Mouse (Mus musculus): ENCODE data around the gene Soga1. TPM values are rescaled to one million over a fixed set of nuclear protein-coding genes. Genes with fewer than 3 reads are reported as not detected.

Gene Soga1
- total RNA-seq, 2 experiments from 2014 or later, result 36.3 to 46.3 TPM

DNA sequence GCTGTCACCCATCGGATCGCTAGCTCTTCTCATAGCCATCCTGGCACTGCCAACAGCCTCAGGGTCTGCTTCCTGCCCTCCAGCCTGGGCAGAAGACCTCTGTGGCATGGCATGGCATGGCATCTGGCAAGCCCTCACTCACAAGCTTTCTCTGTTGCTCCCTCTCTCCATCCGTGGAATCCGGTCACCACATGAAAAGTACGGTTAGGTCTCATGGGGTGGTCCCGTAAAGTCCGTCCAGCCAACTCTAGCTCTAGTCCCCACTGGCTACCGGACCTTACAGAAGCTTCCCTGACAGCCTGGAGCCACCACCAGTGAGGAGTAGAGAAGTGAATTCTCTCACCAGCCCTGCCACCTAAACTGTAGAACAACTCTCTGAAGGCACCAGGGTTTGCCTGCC lies 2.3 kb upstream of the Soga1 start:
- DNase-seq (ENCODE audit: extremely low spot score in 1 of 2, low spot score in 1 of 2), result no peak

DNA sequence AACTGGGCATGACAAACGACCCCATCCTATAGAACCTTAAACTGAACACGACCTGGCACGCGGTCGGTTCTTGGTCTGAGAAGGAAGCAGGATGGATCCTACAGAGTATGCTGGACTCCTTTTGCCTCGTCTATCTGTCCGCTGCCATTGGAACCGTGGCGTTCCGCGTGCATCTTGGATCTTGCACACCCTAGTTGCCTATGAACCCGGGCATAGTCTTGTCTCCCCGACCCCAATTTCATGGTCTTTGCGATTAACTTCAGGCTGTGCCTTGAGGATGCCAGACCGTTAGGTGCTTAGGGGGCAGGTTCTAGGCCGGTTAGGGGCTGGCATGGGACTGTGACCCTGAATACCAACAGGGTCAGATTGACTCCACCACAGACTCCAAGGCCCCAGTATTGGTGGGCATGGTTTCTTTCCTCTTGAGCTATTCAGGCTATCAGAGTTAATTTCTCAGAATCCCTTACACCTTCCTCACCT lies 687 bp upstream of the Soga1 start:
- DNase-seq (ENCODE audit: extremely low spot score in 1 of 2, low spot score in 1 of 2), result no peak

DNA sequence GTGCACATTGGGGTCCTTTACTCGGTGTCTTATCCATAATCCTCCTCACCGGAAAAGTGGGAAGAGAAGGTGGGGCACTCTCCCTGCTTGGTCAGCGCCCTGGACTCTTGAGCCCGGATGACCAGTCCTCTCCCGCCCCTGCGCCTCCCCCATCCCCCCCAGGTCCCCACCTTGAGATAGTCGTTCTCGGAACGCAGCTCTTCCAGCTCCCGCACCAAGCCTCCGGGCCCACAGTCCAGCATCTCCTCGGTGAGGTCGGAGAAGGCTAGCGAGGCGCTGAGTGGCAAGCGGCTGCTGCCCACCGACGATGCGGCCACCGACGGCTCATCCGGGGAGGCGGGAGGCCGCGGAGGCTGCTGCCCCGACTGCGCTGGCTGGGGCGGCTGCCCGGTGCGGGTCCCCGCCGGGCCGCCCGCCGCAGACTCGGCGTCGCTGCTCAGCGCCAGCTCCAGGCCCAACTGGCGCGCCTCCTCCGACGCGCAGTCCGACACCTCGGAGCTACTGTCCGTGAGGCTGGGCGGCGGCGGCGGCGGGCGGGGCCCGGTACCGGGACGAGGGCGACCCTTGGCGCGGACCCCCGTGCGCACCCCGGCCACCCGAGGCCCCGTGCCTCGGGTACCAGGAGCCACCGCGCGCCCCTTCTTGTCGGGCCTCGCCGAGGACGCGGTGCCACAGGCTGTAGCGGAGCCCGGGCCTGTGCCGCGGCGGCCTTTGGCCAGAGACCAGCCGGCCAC lies 828 bp downstream of the Soga1 start:
- DNase-seq (ENCODE audit: extremely low spot score in 1 of 2, low spot score in 1 of 2), result no peak

DNA sequence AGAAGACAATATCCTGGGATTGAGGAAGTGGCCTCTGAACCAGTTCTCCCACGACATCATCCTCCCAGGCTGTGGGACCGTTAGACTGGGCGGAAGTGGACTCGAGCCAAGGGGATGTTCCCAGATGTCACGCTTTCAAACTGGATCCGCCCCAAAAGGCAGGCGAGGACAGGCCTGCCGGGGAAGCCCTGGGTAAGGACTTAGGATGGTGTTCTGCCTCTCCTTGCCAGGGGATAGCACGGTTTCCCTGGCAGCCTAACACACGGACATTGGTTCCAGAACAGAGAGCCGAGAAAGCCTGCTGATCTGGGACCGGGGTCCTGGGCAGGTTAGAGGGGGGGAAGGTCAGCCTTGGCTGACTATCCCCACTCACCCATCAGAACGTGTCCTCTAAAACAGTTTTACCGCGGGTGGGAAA lies 1.4 kb downstream of the Soga1 start:
- DNase-seq (ENCODE audit: extremely low spot score in 1 of 2, low spot score in 1 of 2), result peak in 1 of 2 experiments; percentile 58

DNA sequence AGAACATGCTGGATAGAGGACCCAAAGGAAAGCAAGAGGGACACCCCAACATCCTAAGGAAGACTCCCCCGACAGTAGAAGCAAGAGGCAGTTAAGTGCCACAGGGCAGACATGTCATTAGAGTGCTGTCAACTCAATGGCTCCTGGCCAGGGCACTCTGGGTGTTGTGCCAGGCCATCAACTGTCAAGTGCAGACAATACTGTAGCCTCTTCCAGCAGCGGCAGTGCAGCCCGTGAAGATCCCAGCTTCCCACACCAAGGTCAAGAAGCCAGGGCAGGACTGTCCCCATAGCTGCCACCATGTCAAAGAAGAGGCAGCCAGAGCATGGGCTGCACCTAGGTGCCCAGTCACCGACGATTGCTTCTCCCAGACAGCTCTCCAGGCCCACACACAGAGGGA lies 1.9 kb downstream of the Soga1 start:
- DNase-seq (ENCODE audit: extremely low spot score in 1 of 2, low spot score in 1 of 2), result peak in 1 of 2 experiments; percentile 38

DNA sequence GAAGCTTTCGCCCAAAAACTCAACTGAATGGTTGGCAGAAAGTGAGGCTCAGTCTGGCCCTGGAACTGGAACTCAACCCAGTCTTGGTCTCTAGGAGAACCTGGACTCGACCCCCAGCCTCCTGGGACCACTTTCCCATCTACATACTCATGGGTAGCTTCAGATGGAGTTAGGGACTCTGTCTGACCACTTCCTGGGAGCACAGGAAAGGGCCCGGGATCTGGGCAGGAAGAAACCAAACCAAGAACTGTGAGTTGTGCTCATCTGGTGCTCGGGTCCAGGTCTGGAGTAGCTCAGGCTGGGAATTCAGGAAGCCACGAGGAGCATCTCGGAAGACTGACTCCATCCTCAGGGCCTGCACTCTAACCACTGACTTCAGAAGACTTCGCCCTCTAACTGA lies 2.5 kb downstream of the Soga1 start:
- no peak for DNase-seq (ENCODE audit: extremely low spot score in 1 of 2, low spot score in 1 of 2)

DNA sequence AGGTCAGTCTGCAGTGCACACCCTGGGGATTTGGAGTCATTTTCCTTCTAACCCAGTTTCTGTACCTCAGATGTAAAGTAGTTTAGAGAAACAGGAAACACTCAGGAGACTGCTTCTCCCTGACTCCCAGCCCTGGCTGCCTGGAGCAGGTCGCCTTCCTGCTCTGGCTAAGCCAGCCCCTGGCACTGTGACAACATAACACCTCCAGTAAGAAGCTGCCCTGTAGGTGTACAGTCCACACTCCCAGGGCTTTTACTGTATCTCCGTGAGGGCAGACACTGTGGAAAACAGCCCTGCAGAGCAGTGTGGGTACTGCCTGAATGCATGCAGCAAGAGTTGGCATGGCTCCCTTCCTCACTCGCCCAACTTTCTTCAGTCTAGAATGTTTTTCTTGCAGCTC lies 3.4 kb downstream of the Soga1 start:
- DNase-seq (ENCODE audit: extremely low spot score in 1 of 2, low spot score in 1 of 2), result no peak

DNA sequence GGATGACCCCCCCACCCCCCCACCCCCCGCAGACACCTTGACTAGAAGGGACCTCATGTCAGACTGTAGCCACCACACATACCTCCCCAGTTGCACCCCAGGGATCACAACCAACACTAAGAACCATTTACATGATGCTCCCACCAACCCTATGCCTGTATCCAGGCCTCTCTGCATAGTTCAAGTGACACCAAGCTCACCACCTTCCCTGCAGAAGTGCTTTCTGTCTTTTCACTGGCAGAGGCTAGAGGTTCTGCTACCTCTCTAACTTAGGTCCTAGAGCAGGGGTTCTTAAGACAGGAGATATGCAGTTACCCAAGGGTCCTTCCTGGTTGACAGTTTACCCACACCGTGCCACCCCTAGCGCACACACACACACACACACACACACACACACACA lies 3.8 kb downstream of the Soga1 start:
- no peak for DNase-seq (ENCODE audit: extremely low spot score in 1 of 2, low spot score in 1 of 2)

DNA sequence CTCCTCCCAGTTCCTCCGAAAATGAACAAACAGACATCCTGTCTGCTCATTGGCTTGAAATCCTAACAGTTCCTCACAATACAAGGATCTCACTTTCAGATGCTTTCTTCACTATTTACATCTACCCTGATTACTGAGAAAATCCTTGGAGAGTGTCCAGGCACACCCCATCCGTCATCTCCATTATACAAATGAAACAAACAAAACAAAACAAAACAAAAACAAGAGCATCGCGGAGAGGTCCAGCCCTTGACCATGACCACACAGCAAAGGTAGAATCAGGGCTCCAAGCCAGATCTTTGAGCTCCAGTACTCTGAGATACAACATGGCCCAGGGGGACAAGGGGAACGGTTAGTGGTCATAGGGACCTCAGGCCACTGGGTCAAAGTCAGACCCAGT lies 4.3 kb downstream of the Soga1 start:
- DNase-seq (ENCODE audit: extremely low spot score in 1 of 2, low spot score in 1 of 2), result no peak

DNA sequence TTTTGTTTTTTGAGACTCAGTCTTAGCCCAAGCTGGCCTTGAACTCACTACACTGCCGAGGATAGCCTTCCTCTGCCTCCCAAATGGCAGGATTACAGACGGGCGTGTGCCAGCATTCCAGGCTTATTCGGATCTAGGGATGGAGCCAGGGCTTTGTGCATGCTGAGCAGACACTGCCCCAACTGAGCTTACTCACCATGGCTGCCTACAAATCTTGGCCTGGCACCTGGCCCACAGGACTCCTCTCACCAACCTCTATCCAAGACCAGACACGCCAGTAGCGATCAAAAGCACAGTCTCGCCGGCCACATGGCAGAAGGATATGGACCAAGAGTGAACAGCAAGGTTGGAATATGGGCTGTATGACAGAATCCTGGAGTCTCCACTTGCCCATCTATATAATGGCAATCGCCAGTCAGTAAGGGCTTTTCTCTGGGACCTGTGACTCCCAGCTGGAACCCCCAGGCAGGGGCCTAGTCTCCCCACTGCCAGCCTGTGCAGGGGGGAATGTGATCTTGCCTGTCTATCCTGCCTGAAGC lies 4.8 kb downstream of the Soga1 start:
- DNase-seq (ENCODE audit: extremely low spot score in 1 of 2, low spot score in 1 of 2), result no peak

DNA sequence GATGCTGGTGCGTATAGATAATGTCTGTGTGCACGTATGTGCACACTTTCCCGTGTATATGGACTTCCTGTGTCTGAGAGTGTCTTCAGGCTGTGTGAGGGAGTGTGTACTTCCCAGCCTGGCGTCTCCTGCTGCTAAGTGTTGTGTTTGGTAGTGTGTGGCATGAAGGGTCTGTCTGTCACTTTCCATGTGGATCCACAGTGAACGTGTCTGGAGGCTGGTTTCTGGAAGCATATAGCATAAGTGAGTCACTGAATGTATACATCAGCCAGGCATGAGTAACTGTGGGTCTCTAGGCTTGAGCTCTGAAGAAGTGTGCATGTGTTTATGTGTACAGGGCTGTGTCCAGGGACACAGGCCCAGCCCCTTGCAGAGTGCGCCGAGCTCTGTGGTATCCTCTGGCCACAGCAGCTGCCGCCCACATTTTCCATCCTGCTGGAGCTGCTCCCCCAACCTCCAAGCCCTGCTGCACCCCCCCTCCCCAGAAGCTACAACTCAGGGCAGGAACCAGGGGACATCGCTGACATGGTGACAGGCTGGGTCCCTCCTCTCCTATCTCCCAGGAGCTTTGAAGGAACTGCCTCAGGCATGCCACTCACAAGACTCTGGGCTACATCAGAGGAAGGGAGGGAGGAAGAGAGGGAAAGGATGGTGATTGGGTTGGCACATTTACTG lies 5.5 kb downstream of the Soga1 start:
- no peak for DNase-seq (ENCODE audit: extremely low spot score in 1 of 2, low spot score in 1 of 2)

DNA sequence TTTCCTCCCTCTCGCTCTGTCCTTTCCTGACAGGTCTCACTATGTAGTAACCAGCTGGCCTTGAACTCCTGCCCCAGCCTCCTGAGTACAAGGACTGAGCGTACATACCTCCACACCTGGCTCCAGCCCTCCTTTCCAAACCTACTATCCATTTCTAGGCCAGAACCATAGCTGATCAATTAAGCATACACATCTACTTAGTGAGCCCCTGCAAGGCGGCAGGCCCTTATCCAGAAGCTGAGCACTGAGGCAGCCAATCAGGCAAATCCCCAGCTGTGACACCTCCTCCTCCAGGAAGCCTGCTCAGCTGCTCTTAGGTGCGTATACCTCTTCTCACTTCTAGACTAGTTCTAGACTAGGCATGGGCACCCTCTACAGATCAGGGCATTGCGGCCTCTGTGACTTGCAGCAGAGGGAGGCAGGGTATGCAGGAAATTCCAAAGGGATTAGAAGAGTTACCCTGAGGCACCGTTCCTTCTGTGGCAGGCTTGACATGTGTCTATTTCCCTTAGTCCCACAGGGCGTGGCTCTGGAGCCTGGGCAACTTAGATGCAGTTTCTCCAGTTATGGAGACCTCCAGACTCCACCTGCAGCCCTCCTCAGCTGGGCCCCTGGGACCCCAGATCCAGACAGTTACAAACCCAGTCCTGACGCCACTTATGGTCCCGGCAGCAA lies 6.6 kb downstream of the Soga1 start:
- DNase-seq (ENCODE audit: extremely low spot score in 1 of 2, low spot score in 1 of 2), result no peak

DNA sequence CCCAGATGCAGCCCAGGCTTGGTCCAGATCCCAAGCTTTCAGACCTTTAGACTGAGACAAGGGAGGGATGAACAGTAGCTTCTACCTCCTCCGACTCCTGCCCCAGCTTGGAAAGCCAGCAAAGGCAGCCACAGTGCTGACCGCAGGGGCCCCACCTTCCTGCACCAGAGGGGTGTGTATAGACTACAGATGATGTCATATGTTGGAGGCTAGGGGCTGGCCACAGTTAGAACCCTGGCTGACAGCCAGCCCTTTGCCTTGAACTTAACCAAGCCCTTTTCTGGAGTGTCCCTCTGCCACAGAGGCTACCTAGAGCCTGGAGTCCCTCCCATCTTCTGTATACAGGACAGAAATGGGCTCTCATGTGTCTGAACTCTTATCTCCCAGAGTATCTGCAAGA lies 7.5 kb downstream of the Soga1 start:
- no peak for DNase-seq (ENCODE audit: extremely low spot score in 1 of 2, low spot score in 1 of 2)

DNA sequence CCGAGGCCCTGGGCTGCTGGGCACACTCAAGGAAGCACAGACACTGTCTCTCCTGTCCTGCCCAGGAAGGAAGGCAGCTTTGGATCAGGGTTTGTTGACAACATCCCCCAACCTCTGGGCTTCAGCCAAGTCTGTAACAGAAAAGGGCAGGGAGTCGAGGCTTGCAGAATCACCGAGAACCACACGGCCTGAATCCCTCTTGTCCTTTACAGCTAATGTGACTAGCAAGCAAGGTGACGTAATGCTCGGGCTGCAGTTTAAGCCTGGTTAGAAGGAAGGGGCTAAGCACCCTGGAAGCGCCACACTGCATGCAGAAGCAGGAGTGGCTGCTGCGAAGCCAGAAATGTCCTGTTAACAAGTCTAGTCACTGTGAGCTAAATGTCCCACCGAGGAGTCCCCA lies 8.7 kb downstream of the Soga1 start:
- DNase-seq (ENCODE audit: extremely low spot score in 1 of 2, low spot score in 1 of 2), result no peak

DNA sequence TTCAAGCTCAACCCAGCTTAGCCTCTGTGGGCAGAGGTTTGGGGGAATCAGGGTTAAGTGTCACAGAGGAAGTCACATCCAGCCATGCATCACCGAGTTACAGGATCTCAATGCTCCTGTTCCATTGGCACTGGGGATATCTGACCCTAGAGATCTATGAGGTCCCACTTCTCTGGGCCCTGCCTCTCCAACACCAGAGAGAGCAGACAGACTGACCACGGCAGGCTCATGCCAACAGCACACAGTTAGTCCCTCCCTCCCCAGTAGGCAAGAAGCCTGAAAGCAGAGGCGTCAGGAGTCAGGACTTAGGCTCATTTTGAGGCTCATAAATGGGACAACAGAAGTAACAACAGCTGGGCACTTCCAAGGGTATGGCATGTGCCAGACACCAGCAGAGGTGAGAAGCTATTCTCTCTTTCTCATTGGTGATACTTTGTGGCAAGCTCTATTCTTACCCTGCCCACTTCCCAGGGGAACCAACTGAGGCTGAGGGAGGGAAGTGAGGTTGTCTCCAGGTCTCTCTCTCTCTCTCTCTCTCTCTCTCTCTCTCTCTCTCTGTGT lies 9.2 kb downstream of the Soga1 start:
- DNase-seq (ENCODE audit: extremely low spot score in 1 of 2, low spot score in 1 of 2), result no peak

DNA sequence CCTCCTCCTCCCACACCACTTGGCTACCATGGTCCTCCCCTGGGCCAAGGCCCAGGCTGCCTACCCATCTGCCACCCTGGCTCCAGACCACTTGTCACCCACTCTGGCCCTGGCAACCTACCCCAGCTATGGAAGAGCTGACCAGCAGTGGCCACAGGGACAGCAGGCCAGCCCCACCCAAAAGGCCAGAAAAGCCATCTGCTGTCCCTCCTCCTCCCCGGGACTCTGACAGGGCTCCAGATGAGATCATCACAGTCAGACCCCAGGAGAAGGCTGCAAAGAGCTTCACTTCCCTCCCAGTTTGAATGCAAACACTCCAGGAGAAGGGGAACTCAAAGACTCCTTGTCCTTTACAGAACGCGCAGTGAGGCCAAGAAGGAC lies 9.7 kb downstream of the Soga1 start:
- DNase-seq (ENCODE audit: extremely low spot score in 1 of 2, low spot score in 1 of 2), result no peak

DNA sequence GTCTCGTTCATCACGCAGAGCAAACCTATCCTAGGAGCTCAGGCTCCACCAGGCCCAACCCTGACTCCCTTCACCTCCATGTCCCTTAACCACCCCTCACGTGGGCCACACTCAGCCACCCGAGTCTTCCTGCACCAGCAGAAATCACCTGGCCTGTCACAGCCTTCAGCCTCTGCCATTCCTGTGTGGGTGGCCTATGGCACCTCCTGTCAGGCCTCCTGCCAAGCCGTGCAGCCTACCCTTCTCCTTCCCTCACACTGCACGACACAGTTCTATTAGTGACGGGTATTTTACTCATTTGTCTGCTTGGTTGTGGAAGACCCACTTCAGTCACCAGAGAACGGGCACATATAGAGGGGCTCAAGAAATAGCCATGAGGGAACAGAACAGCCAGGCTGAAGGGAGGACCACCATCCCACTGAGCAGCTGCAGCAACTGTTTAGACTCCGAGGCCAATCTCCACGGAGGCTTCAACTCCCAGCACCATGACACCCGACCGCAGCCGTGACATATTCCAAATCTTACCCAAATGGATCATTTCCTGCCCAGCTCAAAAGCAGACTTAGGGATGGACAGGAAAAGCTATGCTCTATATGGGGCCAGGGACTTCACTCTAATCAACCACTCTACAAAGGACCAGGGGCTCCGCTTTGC lies 10.2 kb downstream of the Soga1 start:
- DNase-seq (ENCODE audit: extremely low spot score in 1 of 2, low spot score in 1 of 2), result no peak

DNA sequence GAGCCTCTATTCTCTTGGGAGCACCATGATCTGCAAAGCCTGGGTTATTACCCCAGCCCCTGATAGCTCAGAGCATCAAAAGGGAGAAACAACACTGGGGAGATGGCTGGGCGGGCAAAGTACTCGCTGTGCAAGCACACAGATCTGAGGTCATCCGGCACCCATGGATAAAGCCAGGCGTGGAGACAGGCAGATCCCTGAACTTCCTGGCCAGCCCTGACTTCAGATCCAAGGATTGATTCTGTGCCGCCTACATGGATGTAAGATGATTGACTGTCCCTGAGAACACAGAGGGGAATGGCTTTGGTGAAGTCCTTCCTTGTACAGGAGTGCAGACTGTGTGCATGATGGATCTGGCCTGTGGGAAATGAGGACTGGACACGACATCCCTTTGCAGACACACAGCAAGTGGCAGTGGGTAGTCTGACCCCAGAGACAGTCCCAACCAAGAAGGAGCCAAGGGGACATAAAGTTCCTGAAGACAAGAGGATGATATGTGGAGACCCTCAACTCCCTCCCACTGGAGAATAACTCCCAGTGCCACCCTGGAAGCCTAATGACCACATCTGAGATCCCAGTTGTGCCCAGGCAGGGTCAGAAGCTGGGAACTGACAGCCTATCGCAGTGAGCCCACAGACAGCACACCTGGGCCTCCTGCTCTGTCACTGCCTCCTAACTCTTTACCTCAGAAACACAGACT lies 12.2 kb downstream of the Soga1 start:
- no peak for DNase-seq (ENCODE audit: extremely low spot score in 1 of 2, low spot score in 1 of 2)

DNA sequence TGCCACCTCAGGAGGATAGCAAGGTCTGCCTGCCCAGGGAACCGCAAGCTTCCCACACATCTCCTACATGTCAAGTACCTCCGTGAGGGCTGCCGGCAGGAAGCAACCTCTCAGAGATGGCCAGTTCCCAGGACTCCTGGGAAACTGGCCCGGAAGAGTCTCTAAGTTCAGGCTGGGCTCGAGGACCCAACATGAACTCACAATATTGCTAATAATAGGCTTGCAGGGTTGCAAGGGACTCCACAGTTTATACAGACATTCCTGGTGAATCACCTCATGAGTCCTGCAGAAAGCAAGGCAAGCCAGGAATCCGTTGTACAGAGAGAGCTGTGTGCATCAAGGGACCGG lies 13.2 kb downstream of the Soga1 start:
- no peak for DNase-seq (ENCODE audit: extremely low spot score in 1 of 2, low spot score in 1 of 2)

Data from layer of hippocampus, postnatal 25 days (tissue).